Mouse (Mus musculus) right cerebral cortex, postnatal 25 days (tissue): ENCODE measurements around the gene Tpsb2.

Experiments
- DNase-seq: peaks from one replicate; pipeline ENCODE4 v3.0.0; 2022

The Tpsb2 gene

DNA sequence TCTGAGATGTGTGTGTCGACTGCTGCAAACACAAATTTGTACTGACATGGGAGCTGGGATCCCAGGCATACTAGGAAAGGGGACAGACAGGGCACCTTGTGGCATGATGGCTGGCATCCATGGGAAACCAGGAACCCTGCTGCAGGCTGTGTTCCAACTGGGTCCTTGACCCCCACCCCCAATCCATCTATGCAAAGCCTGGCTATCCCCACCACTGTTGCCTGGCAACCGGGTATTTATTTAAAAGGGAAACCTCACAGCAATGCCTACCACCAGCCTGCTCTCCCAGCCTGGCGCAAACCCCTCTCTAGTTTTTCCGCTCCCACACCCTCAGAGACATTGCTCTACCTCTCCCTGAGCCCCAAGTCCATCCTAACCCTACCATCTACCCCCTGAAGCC, 41.2 kb downstream of the Tpsb2 start:
- DNase-seq, result no peak

DNA sequence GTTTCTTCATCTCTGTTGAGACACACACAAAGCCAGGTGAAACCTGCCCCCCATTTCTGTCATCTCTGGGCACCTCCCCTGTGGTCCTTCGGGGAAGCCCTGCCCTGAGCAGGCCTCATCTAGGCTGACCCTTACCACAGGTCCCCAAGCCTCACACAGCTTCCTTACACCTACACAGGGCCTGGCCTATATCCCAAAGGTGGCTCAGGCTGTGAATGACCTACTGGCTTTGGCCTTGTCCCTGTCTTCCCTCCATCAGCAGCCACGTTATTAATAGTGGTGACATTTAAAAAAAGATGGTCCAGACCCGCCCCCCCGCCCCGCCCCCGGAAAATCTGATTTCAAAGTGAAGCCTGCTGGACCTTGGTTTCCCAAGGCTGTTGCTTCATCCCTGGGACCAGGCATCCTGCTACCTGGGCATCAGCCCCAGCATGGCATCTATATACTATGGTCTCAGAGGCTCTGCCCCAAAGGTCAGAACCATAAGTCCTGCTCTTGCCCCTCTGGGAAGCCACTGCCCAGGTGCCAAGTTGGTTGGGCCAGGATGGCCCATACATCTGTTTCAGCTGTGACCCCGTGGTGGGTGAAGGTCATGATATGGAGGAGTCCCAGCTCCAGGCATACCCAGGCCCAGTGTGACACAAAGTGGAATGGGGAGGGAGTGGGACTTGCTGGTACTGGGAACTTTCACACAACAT, 42.3 kb downstream of the Tpsb2 start:
- DNase-seq, result no peak

DNA sequence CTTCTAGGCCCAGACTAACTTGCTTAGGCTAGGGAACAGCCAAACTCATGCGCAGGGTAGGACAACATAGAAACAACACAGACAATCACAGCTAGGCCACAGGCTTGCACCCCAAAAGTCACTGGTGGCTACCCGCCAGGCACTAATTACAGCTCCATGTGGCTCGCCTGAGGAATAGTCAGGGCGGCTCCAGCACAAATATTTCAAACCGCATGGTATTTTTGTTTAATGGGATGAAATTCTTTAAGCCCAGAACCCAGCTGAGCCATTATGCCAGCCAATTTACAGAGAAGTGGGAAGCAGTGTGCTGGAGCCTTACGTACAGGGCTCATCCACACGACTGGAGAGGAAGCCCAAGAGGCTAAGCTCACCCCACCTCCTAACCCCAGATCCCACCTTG, 43.5 kb downstream of the Tpsb2 start:
- DNase-seq, result no peak

DNA sequence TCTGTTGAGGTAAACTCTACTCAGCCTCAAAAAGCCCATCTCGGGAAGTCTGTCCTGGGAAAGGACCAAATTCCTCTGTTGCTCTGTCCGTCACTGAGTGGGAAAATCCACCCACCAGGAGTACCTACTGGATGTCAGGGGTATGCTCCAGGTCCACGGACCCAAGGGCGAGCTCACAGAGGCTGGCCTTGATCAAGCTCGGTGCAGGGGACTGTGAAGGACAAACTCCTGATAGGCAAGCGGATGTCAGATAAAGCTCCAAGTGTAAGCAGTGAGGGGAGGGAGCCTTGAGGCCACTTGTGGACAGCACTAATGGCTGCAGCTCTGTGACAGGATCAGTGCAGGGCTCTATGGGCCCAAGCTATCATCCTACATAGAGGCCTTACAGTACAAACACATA, 44.1 kb downstream of the Tpsb2 start:
- DNase-seq, result no peak

DNA sequence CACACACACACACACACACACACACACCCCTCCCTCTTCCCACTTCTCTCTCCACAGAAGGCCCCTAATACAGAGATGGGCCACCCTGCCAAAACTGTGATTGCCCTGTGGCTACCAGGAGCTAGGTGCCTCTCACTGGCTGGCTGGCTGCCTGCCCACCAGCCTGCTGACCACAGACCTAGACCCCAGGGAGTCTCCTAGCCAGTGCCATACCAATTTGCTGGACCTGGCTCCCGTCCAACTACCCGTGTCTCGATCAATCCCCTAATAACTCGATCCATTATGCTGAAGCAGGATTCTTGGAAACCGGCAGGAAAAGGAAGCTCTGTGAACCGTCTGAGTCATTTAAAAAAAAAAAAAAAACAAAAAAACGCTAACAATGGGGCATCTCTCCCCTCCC, 44.7 kb downstream of the Tpsb2 start:
- no peak for DNase-seq

DNA sequence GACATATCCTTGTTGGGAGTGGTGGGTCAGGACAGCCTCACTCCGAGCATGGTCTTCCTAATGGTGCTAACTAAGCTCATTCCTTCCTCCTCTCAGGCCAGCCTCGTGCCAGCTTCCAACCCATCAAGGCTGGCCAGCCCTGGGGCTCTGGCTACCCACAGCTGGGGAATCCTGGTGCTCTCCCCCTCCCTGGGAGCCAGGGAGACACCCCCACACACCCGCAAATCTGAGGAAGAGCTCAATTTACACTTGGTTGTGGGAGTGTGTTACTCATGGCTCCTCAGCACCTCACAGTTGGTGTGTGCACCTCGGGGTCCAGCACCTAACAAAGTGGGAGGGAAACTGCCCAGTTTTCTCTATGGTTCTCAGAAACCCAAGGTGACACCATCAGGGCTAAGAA, 45.1 kb downstream of the Tpsb2 start:
- peak; percentile 66 for DNase-seq

DNA sequence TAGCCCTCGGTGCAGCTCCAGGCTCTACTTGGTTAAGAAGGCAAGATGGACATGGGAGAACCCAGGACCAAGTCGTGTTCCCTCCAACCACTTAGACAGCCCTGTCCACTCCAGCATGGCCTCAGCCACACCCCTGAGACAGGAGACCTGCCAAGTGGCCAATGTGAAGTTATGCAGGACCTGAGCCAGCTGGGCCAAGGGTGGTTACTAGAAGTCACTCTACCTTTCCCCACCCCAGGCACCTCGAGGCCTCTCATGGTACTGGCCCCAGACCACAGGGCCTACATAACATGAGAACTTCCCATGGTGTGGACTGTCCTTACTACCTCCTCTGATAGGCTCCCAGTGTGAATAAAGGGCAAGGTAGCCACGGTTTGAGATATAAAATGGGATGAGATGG, 48.1 kb downstream of the Tpsb2 start:
- DNase-seq, result no peak

DNA sequence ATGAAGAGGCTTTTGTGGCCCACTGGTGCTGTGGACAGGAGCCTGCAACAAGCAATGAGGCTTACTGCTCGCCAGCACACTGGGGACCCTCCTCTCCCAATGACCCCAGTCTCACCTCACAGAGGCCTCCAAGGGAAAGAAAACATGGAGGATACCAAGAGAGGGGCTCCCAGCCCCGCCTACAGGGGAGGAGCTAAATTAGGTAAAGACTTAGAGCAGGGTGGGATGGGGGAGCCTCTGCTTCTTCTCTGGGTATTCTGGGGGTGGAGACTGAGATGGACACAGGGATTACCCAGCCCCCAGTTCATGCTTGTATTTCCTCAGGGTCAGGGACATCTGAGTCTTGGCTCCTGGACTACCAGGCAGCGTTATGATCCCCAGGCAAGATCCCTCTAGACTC, 48.8 kb downstream of the Tpsb2 start:
- no peak for DNase-seq

DNA sequence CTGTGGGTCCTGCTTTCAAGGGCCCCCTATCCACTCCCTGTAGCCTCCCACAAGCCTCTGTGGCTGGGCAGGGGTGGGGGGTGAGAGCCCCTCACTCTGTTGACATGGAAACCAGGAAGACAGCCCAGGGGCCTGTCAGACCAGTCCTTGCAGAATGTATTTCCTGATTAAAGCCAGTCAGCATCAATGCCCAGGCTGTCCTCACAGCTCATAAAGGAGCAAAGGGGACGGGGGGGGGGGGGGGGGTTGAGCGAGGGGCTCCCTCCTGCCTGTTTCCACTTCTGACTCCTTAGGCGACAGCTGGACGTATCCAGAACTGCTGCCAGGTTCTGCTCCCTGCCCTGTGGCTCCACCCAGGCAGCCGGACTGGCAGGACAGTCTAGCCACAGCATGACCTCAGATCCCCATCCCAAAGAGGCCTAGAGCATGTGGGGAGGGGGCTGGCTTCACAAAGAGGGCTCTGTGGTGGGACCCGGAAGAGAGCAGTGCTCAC, 49.4 kb downstream of the Tpsb2 start:
- no peak for DNase-seq

DNA sequence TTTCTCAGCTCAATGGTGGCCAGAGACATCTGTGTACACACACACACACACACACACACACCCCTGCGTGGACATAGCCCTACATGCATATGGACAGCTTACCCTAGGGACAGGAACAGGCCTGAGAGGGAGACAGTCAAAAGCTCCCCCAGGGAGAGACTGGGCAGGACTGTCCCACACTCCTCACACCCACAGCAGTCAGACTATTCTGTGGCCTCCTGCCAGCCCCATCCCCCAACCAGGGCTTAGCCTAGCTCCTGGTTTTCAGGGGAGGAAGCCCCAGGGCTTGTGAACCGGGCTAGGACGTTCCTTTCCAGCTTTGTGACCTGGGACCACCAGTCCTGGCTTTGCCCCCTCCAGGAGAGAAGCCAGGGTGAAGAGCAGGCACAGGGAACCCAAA, 50.1 kb downstream of the Tpsb2 start:
- no peak for DNase-seq

DNA sequence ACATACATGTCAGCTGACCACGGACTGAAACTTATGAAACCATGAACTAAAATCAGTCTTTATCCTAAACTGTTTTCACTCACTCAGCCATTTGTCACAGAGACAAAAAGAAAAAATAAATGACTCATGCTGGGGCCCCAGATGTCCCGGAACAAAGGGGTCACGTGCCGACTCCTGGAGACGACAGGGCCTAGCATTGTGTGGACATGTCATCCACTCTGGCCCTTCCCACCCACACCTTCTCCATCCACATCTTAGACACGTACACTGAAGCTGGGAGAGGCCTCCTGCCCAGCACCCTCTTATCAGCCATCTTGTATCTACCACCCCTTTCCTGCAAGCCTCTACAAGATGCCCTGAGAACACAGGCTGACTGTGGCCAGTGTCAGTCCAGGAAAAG, 51.9 kb downstream of the Tpsb2 start:
- no peak for DNase-seq
